Mouse (Mus musculus) myocyte (in vitro differentiated cells): ENCODE results near the gene Brd3os.

Source experiments
- E2F4 ChIP-seq: IDR thresholded peaks from one replicate; pipeline ENCODE4 v1.6.1; 2011; ENCODE audit warnings: mild to moderate bottlenecking, control low read depth, moderate library complexity; ENCODE audit not compliant: insufficient read depth
- POLR2A ChIP-seq: IDR thresholded peaks from one replicate; pipeline ENCODE4 v1.6.1; 2011; ENCODE audit warnings: low read depth, mild to moderate bottlenecking, control low read depth, moderate library complexity; ENCODE audit not compliant: insufficient read length
- POLR2AphosphoS2 ChIP-seq: IDR thresholded peaks from one replicate; pipeline ENCODE4 v1.6.1; 2011; ENCODE audit warnings: low read depth, control low read depth; ENCODE audit not compliant: insufficient read length
- USF1 ChIP-seq: IDR thresholded peaks from one replicate; pipeline ENCODE4 v1.6.1; 2011; ENCODE audit warnings: low read depth, mild to moderate bottlenecking, control low read depth, moderate library complexity

- TF ChIP-seq E2F4 (no peak), POLR2AphosphoS2 (no peak), POLR2A (no peak), USF1 (no peak)
Measured at GRCm38 (mm10) chr2:27462901-27463300, 20.8 kb downstream of the Brd3os start.
